Mouse (Mus musculus): Measurements from ENCODE around the gene Hdgfl2. TPM values are rescaled to one million over a fixed set of nuclear protein-coding genes. Genes with fewer than 3 reads are reported as not detected.

Gene Hdgfl2
- total RNA-seq, 2 experiments from 2014 or later, result 99.8 to 115 TPM

DNA sequence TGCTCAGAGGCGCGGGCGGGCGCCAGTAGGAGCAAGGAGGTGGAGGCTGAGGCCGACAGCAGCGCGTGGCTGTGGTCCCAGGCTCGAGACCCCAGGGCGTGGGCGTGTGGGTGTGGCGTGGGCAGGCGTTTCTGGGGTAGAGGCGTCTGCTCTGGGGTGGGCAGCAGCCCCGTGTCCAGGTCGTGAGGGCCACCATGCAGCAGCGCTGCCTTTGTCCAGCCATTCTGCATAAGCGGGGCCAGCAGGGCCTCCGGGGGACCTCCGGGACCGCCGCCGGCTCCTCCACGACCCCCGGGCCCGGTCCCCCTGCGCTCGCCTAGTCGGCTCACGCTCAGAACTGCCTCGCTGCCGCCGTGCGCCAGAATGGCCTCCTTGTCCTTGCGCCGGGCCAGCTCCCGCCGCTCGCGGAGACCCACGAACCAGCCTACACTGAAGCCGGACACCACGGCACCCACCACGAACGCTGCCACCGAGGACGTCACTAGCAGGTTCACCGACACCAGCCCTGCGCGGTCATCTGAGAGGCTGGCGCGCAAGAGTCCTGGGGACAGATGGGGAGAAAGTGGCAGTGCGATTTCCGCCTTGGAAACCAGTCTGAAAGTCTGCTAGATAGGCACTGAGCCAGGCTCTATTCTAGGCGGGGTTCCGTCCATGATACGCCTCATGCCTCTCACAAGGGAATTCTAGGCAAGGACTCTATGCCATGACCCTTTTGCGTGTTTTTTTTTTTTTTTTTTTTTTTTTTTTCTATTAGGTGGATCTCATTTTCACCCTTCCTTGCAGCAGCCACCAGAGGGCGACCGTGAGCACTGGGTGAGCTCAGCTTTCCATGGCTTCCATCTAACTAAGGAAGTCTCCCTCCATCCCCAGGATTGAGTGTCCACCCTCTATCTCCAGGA, 45.2 kb downstream of the Hdgfl2 start:
- peak; percentile 67 to 69 for DNase-seq (ENCODE audit: low spot score in 2 of 2)

DNA sequence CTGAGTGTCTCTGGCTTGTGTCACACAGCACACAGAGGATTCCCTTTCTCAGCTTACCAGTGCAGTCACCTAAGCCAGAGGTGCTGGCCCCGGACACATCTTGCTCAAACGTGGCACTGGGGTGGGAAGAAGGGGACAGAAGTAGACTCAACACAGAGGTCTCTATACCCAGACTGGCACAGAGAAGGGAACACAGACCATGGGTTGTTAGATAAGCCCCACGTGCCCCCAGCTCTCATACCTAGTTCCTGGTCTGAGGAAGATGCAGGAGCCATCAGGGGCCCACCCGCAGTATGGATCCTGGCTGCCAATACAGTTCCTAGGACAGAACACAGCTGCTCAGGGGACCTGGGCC, 45.8 kb downstream of the Hdgfl2 start:
- DNase-seq (ENCODE audit: low spot score in 2 of 2), result no peak

DNA sequence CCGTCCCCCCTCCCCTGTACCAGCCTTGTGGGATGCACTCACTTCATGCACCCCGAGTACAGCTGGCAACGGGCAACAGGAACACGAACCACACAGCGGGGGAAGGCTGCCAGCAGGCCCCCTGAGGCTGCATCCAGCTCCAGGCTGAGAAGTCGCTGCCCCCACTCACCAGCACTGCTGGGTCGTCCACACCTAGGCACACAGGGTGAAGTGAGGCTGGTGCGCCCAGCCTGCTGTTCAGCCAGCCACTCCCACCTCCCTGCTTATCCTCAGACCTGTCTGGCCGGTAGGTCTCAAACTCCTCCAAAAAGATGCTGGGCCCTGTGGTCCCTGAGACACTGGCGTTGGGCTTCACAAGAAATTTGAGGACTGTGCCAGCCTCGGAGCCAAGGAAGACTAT, 46.7 kb downstream of the Hdgfl2 start:
- no peak for DNase-seq (ENCODE audit: low spot score in 2 of 2)

DNA sequence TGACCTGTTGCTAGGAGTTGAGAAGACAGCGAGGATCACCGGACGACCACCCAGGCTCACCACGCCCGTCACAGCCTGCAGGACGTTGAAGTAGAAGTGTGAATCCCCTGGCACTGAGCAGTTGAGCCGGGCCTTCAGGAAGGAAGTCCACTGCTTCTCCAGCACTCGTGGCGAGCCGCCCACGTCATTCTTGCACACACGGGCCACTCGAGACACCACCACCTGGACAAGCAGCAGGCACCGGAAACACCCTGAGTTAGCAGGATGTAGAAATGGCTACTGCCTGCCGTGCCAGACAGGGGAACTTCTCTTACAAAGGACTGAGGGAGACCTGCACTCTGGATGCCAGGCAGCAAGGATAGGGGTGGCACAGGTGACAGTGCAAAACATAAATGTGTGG, 48.8 kb downstream of the Hdgfl2 start:
- DNase-seq (ENCODE audit: low spot score in 2 of 2), result no peak

DNA sequence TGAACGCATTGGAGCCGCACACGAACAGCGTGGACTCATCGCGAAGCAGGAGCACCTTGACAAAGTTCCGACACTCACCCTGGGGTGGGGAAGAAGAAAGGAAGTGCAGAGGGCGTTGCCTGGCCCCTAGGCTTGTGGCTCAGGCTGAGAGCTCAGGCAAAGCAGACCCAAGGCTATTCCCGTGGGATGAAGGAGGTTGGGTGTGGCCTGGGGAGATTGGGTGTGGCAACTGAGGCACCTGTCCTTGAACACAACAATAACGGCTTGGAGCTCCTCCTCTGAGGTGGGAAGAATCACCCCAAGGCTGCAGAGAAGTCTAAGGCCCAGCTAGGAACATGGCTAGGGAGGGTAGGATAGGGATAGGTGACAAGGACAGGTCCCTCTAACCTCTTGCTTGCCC, 51.7 kb downstream of the Hdgfl2 start:
- no peak for DNase-seq (ENCODE audit: low spot score in 2 of 2)

DNA sequence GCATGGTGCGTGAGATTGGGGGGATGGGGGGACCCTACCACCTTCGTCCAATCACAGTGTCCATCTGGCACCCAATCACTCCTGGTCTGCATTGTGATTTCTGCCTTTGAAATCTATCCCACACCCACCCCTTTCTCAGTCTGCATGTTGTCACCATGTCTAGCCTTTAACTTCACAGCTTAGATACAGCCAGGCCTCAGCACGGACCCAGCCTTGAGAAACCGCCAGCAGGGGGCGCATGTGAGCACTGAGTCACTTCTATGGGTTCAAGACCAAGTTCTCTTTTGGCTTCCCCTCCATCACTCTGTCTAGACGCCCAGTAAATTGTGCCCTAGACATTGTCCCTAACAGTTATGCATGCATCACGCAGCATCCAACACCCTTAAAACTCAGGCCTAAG, 52.4 kb downstream of the Hdgfl2 start:
- peak; percentile 71 to 78 for DNase-seq (ENCODE audit: low spot score in 2 of 2)

DNA sequence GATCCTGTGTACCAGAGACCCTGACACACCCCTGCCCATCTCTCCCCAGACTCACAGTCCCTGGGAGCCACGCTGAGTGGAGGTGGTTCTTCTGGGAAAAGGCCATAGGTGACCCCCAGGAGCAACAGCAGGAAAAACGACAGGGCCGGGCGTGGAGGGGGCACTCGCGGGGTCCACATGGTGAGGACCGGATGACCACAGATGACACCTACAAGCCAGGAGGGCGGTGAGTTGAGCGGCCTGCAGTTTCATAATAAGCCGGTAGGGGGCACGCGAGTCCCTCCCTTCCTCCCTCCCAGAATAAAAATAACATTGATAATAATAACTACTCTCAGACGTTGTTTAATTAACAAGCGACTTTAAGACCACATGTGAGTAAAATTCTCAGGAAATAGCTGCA, 53.2 kb downstream of the Hdgfl2 start:
- DNase-seq (ENCODE audit: low spot score in 2 of 2), result peak; percentile 67 to 69

DNA sequence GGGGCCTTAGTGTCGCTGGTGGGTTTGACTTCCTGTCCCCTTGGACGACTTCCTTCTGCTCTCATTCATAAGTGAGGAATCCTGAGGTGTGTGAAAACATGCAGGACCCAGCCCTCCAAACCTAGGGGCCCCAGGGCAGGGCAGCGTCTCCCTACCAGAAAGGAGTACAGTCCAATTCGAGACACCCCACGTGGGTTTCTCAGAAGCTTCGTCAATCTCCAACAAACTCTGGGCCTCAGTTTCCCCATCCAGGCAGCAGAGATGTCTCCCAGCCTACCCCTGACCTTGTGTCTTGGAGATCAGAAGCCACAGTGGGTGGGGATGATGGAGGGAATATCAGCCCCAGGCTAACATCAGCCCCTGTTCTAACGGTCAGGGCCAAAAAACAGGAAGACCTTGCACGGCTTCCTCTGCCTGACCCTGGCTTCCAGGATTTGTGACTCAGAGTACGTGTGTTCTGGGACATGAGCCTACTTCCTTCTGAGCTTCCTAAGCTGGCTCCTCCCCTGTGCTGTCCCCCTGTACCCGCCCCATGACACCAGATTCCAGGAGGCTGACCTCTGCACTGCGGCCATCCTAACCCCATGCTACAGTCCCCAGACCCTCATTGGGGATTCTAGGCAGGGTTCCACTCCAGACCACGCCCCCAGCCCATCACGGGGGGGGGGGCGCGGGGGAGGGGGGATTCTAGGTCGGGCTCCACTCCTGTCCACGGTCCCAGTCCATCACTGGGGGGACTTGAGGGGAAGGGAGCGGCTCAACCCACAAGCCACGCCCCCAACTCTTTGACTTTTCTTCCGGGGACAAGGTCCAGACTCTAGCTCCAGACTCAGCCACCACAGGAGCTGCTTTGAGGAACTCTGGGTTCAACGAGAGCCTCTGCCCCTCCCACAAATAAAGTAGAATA, 54.3 kb downstream of the Hdgfl2 start:
- DNase-seq (ENCODE audit: low spot score in 2 of 2), result no peak

DNA sequence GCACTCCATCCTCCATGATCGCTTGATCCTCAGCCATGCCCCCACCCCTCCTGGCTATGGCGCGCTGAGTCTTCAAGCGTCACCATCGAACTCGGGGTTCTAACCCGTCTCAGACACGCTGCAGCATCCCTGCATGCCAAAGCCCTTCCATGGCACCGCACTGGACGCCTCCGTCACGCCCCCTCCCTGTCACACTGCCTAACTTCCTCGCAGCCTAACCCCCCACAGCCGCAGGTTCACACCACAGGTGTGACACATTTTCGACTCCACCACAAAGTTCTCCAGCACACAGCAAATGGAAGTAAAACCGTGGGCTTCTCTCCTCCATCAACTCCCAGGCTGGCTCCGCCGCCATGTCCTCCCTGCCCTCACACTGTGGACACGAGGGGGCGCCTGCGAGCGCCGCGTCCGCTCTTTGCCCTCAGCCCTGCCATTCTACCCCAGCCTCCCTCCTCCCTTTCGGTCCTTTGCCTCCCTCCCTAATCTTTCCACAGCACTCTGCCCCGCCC, 55.1 kb downstream of the Hdgfl2 start:
- DNase-seq (ENCODE audit: low spot score in 2 of 2), result peak; percentile 64 to 75

DNA sequence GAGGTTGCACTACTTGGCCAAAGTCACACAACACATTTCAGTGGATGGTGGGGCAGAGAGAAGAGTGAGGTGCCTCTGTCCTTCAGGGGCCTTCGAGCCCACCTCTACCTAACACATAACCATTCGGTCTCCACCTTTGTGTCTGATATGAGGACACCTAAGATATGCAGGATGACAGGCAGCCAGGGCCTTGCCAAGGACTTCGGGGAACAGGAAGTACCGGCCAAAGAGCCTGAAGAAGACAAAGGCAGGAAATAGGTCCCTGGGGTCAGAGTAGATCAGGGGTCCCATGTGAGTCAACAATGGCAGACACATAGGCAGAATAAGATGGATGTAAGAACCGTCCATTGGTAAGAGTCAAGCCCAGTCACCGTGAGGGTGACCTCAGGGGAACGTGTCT, 57.1 kb downstream of the Hdgfl2 start:
- no peak for DNase-seq (ENCODE audit: low spot score in 2 of 2)

DNA sequence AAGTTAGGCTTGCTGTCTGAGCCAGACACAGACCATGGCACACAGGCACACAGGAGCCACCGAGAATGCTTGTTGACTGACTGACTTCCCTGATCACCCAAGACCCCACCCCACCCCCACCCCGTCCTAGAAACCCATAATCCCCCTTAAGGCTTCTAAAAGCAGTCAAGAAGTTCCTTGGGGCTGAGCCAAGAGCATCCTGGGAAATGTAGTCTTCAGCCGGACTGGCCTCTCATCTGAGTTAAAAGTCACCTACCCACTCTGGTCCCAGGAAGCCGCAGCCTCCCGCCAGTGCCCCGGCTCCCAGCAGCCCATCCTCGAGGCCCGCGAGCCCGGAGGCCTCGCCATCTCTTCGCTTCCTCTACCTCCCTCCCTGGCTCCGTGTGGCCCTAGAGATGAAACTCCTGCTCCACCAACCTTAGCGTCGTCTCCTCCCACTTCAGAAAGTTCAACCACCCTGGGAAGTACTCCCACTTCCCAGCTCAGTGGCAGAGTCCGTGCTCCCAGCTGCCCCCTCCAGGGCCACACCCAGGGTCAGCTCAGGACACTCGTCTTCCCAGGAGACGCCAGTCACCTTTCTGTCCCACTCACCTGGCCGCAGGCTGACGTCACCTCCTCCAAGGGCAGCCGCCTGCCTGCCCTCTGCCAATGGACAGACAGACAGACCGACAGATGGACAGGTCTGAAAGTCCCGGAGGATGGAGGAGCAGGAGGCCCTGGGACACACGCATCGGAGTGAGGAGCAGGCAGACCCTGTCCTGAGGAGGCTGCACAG, 58.6 kb downstream of the Hdgfl2 start:
- DNase-seq (ENCODE audit: low spot score in 2 of 2), result no peak

DNA sequence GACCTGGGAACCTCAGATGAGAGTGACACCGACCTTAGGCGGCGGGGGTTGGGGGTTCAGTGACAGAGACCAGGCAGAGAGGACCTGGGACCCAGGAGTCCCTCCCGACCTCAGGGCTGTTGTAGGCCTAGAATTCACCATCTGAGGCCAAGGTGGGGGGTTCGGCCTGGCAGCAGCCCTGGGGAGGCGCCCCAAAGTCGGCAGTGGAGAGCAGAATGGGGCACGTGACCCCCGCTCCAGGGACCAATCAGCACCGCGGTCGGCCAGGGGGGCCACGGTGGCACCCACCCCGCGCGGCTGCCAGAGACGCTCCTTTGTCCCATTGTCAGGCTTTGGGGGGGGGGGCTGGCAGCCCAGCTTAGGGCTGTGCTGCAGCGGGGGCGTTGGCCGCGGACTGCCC, 59.9 kb downstream of the Hdgfl2 start:
- peak; percentile 50 to 64 for DNase-seq (ENCODE audit: low spot score in 2 of 2)

DNA sequence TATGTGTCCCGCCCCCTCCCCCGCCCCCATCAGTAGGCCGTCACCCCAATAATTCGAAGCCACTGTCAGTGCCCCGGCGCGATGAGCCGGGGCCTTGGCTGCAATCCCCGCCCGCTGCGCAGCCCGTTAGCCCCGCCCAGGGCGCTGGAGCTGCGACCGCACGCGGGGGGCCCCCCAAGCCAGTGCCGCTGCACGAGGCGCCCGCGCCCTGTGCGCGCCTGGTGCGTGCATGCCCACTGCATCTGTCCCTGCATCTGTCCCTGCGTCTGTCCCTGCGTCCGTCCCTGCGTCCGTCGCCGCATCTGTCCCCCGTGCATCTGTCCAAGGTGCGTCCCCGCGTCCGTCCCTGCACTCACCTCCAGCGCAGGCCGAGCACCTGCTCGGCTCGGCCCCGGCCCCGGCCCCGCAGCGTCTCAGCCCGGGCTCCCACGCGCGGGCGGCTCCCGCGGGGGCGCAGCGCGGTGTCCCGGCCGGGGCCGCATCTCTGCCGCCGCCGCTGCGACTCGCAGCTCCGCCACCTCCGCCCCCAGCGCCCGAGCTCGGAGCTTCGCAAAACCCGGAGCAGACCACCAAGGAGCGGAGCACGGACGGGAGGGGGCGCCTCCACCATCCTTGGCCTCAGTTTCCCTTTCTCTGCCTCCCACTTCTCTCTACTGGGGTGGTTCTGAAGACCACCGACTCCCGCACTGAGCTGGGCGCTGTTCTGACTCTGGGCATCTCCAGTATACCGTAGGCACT, 60.6 kb downstream of the Hdgfl2 start, which contains the start of gene Sema6b:
TSS of gene Sema6b (minus strand) at position 486 of the 738 bp plus-strand sequence.
- peak; percentile 87 to 90 for DNase-seq (ENCODE audit: low spot score in 2 of 2)

DNA sequence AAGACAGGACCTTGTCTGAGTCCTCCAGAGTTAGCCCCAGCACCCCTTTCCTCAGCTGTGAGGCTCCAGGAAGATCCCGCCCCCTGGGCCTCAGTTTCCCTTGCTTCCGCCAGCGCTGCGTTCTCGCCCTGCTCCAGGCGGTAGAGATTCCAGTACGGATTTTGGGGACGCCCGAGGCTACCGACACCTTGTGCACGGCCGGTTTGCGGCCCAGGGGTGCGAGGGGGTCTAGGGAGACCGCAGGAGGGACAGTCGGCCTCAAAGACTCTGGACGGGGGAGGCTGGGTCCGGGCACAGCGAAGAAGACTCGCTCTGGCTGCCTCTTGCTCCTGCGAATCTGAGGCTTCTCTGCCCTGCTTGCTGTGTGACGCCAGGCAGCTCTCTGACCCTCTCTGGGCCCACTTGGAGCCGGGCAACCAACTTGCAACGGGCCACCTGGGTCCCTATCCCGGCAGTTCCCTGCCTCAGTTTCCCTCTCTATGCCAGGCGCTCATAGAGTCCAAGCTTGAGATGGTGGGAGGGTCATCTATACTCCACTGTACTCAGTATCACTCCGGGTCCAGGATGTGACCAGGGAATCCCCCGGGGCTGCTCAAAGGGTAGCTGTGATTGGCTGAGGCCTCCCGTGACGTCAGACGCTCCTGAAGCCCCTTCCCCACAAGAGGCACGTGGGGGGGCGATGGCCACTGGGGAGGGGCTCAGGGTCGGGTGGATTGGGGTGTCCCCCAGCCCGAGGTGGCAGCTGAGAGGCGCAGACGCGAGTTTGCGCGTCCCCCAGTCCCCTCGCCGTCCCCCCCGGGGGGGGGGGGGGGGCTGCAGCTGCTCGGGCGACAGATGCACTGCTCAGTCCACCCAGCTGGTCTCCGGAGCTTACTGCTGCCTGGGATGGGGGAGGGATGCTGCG, 62.5 kb downstream of the Hdgfl2 start:
- peak; percentile 72 to 76 for DNase-seq (ENCODE audit: low spot score in 2 of 2)

DNA sequence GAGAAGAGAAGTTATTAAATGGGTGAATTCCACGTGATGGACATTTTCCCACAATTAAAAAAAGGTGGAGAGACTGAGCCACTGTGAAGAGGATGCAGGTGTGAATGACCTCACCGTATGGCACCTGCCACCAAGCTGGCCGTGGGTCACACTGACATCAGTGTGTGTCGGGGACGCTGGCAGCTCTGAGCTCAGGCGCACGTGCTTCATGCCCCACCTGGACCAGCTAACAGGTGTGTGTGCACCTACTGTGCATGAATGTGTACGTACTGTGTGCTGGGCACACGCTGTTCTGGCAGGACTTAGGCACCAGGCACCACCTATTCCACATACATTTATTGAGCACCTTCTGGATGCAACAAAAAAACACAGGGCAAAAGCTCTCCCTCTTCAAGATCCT, 65.1 kb downstream of the Hdgfl2 start:
- no peak for DNase-seq (ENCODE audit: low spot score in 2 of 2)

DNA sequence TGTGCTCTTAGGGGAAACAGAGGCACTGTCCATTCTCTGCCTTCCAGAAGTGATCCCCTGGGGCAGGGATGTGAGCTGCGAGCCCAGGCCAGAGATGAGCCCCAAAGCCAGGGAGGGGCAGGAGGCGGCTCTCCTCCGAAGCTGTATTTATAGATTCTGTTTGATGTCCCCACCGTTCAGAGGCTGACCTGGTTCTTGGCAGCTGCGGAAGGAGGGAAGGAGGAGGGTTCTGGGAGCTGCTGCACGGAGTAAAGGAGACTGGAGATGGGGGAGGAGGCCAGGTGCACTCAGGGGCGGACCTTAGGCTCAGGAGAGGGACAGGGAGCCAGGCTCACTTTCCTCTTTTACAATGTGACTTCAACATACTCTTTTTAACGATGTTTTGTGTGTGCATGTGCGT, 66.7 kb downstream of the Hdgfl2 start:
- DNase-seq (ENCODE audit: low spot score in 2 of 2), result no peak

DNA sequence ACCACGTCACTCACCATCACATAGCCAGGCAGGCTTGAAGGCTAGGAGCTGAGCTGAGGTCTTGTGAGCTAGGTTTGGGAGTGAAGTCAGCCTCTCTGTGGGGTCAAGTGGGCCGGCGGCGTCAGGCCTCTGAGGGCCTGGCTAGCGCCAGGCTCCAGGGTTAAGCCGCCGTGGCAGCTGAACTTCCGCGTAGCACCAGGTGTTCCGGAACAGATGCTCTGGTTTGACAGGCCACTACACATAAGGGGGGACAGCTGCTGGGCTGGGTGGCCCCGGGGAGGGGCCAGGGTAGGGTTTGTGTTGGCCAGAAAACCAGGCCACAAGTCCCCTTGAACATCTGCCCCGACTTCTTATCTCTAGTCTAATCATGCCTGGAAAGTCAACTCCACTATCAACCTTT, 68.0 kb downstream of the Hdgfl2 start:
- no peak for DNase-seq (ENCODE audit: low spot score in 2 of 2)

DNA sequence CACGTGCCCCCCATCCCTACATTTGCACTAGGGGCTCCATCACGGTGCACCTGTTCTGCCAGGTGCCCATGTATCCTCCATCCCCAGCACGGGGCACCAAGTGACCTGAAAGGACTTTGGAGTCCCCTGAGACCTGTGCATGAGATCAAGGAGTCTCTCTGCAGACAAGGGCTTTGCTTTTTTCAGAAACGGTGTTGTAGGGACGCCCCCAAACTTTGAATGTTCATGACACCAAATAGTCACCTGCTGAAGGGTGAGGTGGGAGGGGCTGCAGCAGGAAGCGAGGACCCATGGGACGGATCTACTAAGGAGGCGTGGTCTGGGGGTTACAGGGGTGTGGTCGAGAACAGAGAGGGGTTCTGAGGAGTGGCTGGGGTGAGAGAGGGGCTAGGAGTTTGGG, 68.8 kb downstream of the Hdgfl2 start:
- DNase-seq (ENCODE audit: low spot score in 2 of 2), result no peak

All from layer of hippocampus, postnatal 10 days (tissue).